Mouse (Mus musculus): Measurements from ENCODE around the gene Mark2. TPM values are rescaled to one million over a fixed set of nuclear protein-coding genes. Genes with fewer than 3 reads are reported as not detected.

The Mark2 gene
- total RNA-seq, 2 experiments from 2014 or later: 34.4 to 39.5 TPM

Other genes starting within 250 kb of the Mark2 start
- 1 to 10 TPM; 1.1 to 1.9 TPM for gene Flrt1, start 236.1 kb downstream of the Mark2 start, total RNA-seq (2021)
- 10 to 100 TPM; 50.8 to 57.0 TPM for gene Otub1, start 135.5 kb downstream of the Mark2 start, total RNA-seq (2021)
- 100 to 1,000 TPM in 1 of 2 experiments, 10 to 100 TPM in 1; 72.3 to 102 TPM for gene Cox8a, start 124.2 kb downstream of the Mark2 start, total RNA-seq (2021)
- 10 to 100 TPM; 11.6 to 12.2 TPM for gene Naa40, start 100.7 kb downstream of the Mark2 start, total RNA-seq (2021)
- gene Rcor2, start 74.5 kb downstream of the Mark2 start, total RNA-seq (2021): 1 to 10 TPM; 2.2 to 2.7 TPM
- 1 to 10 TPM; 7.4 to 9.0 TPM for gene Spindoc, start 41.1 kb upstream of the Mark2 start, total RNA-seq (2021)
- 1 to 10 TPM; 3.1 to 4.8 TPM for gene 2700081O15Rik, start 75.8 kb upstream of the Mark2 start, total RNA-seq (2021)
- 10 to 100 TPM; 27.4 to 33.9 TPM for gene Rtn3, start 141.4 kb upstream of the Mark2 start, total RNA-seq (2021)
- gene Atl3, start 152.2 kb upstream of the Mark2 start, total RNA-seq (2021): 1 to 10 TPM; 6.1 to 7.2 TPM
- gene Pla2g16, start 215.6 kb upstream of the Mark2 start, total RNA-seq (2021): 100 to 1,000 TPM; 102 to 122 TPM

Measured in gastrocnemius, adult 18-20 months (tissue).